Mouse (Mus musculus): ENCODE measurements around the gene Cir1. TPM values are rescaled to one million over a fixed set of nuclear protein-coding genes. Genes with fewer than 3 reads are reported as not detected.

Gene Cir1
- polyA plus RNA-seq, 1 experiment = 9.7 TPM

DNA sequence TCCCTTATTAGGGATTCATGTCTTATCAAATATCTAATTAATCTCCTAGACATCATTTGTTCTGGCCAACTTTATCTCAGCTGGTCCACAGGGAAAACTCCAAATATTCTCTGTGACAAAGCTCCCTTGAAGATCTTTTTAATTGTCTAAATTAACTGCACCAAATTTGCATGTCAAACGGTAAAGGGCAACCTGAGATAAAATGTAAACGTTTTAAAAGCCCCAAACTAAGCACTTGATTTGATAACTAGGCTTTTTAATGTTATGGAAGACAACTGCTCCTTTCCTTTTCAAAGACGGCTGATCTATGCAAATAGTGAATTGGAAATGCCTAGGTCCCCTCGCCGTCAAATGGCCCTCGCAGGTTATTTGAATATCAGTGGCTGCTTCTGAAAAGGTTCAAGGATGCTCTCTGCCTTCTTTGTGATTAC lies 36.3 kb downstream of the Cir1 start:
- Histone ChIP-seq H3K27me3 (ENCODE audit: control insufficient read depth) (peaks cover 100% of the 10 kb centered on the region), H3K4me1 (ENCODE audit: control insufficient read depth) (peaks cover 40% of the 10 kb centered on the region)

GRCm38 (mm10) chr2:73275261-73276040 lies 37.0 kb downstream of the Cir1 start:
- Histone ChIP-seq H3K4me3 (replicated peaks) (no peak overlapping the region), H3K27me3 (ENCODE audit: control insufficient read depth) (peaks cover 100% of the 10 kb centered on the region), H3K9me3 (ENCODE audit: control insufficient read depth, low read length) (peaks cover 41% of the 10 kb centered on the region), H3K4me1 (ENCODE audit: control insufficient read depth) (peaks cover 34% of the 10 kb centered on the region), H3K36me3 (ENCODE audit: control insufficient read depth) (no peaks in the 10 kb centered on the region)
- TF ChIP-seq TAL1 (IDR thresholded peaks at IDR 0.05; ENCODE audit: low read length) (no peak), GATA1 (IDR thresholded peaks at IDR 0.05; ENCODE audit: low read length) (no peak)

More for the DNA sequence above, 36.3 kb downstream of the Cir1 start:
- Histone ChIP-seq H3K9me3 (ENCODE audit: control insufficient read depth, low read length) (peaks cover 45% of the 10 kb centered on the region), H3K4me3 (replicated peaks) (no peak overlapping the region), H3K36me3 (ENCODE audit: control insufficient read depth) (no peaks in the 10 kb centered on the region)
- TF ChIP-seq GATA1 (IDR thresholded peaks at IDR 0.05; ENCODE audit: low read length) (no peak), TAL1 (IDR thresholded peaks at IDR 0.05; ENCODE audit: low read length) (no peak)

GRCm38 (mm10) chr2:73274119-73274920 lies 38.2 kb downstream of the Cir1 start:
- peaks cover 33% of the 10 kb centered on the region for H3K4me1 ChIP-seq (ENCODE audit: control insufficient read depth)
- peaks cover 43% of the 10 kb centered on the region for H3K9me3 ChIP-seq (ENCODE audit: control insufficient read depth, low read length)
- H3K4me3 ChIP-seq (replicated peaks) = no peak overlapping the region
- H3K27me3 ChIP-seq (ENCODE audit: control insufficient read depth) = peaks cover 100% of the 10 kb centered on the region
- TF ChIP-seq GATA1 (IDR thresholded peaks at IDR 0.05; ENCODE audit: low read length) (no peak), TAL1 (IDR thresholded peaks at IDR 0.05; ENCODE audit: low read length) (no peak)
- no peaks in the 10 kb centered on the region for H3K36me3 ChIP-seq (ENCODE audit: control insufficient read depth)

GRCm38 (mm10) chr2:73273249-73274118 lies 39.0 kb downstream of the Cir1 start:
- H3K4me1 ChIP-seq (ENCODE audit: control insufficient read depth) = peaks cover 27% of the 10 kb centered on the region
- H3K36me3 ChIP-seq (ENCODE audit: control insufficient read depth) = no peaks in the 10 kb centered on the region
- H3K4me3 ChIP-seq (replicated peaks) = peak overlapping the region; percentile 35
- H3K9me3 ChIP-seq (ENCODE audit: control insufficient read depth, low read length) = peaks cover 38% of the 10 kb centered on the region
- peaks cover 100% of the 10 kb centered on the region for H3K27me3 ChIP-seq (ENCODE audit: control insufficient read depth)
- TF ChIP-seq GATA1 (IDR thresholded peaks at IDR 0.05; ENCODE audit: low read length) (no peak), TAL1 (IDR thresholded peaks at IDR 0.05; ENCODE audit: low read length) (no peak)

GRCm38 (mm10) chr2:73272351-73273248 lies 39.9 kb downstream of the Cir1 start:
- peaks cover 24% of the 10 kb centered on the region for H3K4me1 ChIP-seq (ENCODE audit: control insufficient read depth)
- no peaks in the 10 kb centered on the region for H3K36me3 ChIP-seq (ENCODE audit: control insufficient read depth)
- peaks cover 36% of the 10 kb centered on the region for H3K9me3 ChIP-seq (ENCODE audit: control insufficient read depth, low read length)
- H3K27me3 ChIP-seq (ENCODE audit: control insufficient read depth) = peaks cover 100% of the 10 kb centered on the region
- TF ChIP-seq GATA1 (IDR thresholded peaks at IDR 0.05; ENCODE audit: low read length) = no peak
- no peak for TF ChIP-seq TAL1 (IDR thresholded peaks at IDR 0.05; ENCODE audit: low read length)
- H3K4me3 ChIP-seq (replicated peaks) = peak overlapping the region; percentile 35

DNA sequence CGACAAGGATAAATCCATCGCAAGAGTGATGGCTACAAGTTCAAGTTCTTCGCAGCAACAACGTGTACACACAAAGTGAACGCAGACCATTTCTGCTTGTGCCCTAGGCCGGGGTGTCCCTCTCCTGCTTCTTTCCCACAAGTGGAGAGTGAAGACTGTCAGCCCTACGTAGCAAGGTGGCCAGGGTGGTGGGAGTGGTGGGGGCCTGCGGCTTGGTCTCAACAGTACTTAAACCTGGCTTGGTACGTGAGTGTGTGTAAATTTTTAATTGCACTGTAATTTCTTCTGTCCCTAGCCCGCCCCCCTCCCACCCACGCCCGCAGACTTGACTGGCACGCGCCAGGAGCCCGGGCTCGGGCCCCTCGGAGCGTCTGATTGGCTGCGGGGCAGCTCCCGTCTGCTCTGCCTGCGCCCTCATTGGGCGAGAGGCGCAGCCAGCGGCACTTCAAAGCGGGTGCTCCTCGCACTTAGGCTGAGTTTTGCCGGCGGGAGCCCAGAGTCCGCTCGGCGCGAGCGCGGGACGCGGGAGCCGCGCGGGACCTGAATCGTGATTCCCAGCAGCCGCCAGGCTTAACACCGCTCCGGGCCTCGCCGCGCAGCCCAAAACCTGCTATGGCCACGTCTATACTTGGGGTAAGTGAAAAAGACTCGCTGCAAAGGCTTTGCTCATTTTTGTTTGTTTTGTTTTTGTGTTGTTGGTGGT lies 40.9 kb downstream of the Cir1 start, which contains the start of gene Sp9:
Gene Sp9, plus strand, starts transcription at position 467 of the 703 bp plus-strand sequence.
- H3K9me3 ChIP-seq (ENCODE audit: control insufficient read depth, low read length) = peaks cover 33% of the 10 kb centered on the region; the same call in 1 of the 2 replicates
- H3K4me1 ChIP-seq (ENCODE audit: control insufficient read depth) = peaks cover 21% of the 10 kb centered on the region
- no peak within 1 kb of the TSS for H3K4me3 ChIP-seq (replicated peaks)
- peaks cover 100% of the 10 kb centered on the region for H3K27me3 ChIP-seq (ENCODE audit: control insufficient read depth)
- no peaks in the 10 kb centered on the region for H3K36me3 ChIP-seq (ENCODE audit: control insufficient read depth)
- TF ChIP-seq GATA1 (IDR thresholded peaks at IDR 0.05; ENCODE audit: low read length) = no peak
- no peak for TF ChIP-seq TAL1 (IDR thresholded peaks at IDR 0.05; ENCODE audit: low read length)

GRCm38 (mm10) chr2:73270593-73271458 lies 41.7 kb downstream of the Cir1 start:
- TF ChIP-seq TAL1 (IDR thresholded peaks at IDR 0.05; ENCODE audit: low read length) (no peak), GATA1 (IDR thresholded peaks at IDR 0.05; ENCODE audit: low read length) (no peak)
- H3K4me1 ChIP-seq (ENCODE audit: control insufficient read depth) = peaks cover 21% of the 10 kb centered on the region
- peaks cover 33% of the 10 kb centered on the region; the same call in 1 of the 2 replicates for H3K9me3 ChIP-seq (ENCODE audit: control insufficient read depth, low read length)
- H3K36me3 ChIP-seq (ENCODE audit: control insufficient read depth) = no peaks in the 10 kb centered on the region
- peaks cover 100% of the 10 kb centered on the region for H3K27me3 ChIP-seq (ENCODE audit: control insufficient read depth)
- H3K4me3 ChIP-seq (replicated peaks) = no peak overlapping the region

Measured in erythroblast, embryonic 14.5 days (primary cell).